Mouse (Mus musculus) cerebellum, adult 11 months (tissue): ENCODE results near the gene Slc25a10.

Experiments used
- DNase-seq: peaks from one replicate; pipeline ENCODE4 v3.0.0; 2022

The Slc25a10 gene

GRCm38 (mm10) chr11:120485251-120485650, 6.4 kb upstream of the Slc25a10 start:
- DNase-seq, result no peak

- no peak for DNase-seq
These were observed 3.1 kb upstream of the Slc25a10 start for GRCm38 (mm10) chr11:120488516-120488915.

- DNase-seq, result peak; percentile 63
These were observed 2.4 kb upstream of the Slc25a10 start for GRCm38 (mm10) chr11:120489054-120489761.

- DNase-seq, result no peak
These were observed 1.2 kb upstream of the Slc25a10 start for GRCm38 (mm10) chr11:120490291-120491046.

GRCm38 (mm10) chr11:120492024-120492877, 611 bp downstream of the Slc25a10 start:
- no peak for DNase-seq

- DNase-seq, result no peak
These were observed 1.2 kb downstream of the Slc25a10 start for GRCm38 (mm10) chr11:120492878-120493203.

GRCm38 (mm10) chr11:120493351-120493750, 1.7 kb downstream of the Slc25a10 start:
- no peak for DNase-seq

GRCm38 (mm10) chr11:120493911-120494310, 2.3 kb downstream of the Slc25a10 start:
- DNase-seq, result no peak

GRCm38 (mm10) chr11:120497436-120497835, 5.8 kb downstream of the Slc25a10 start:
- DNase-seq, result no peak

- DNase-seq, result no peak
These were observed 6.6 kb downstream of the Slc25a10 start for GRCm38 (mm10) chr11:120498226-120498625.

GRCm38 (mm10) chr11:120498891-120499290, 7.3 kb downstream of the Slc25a10 start:
- DNase-seq, result no peak

GRCm38 (mm10) chr11:120499894-120500293, 8.3 kb downstream of the Slc25a10 start:
- no peak for DNase-seq

GRCm38 (mm10) chr11:120500357-120500756, 8.7 kb downstream of the Slc25a10 start:
- no peak for DNase-seq

- no peak for DNase-seq
These were observed 9.4 kb downstream of the Slc25a10 start for GRCm38 (mm10) chr11:120501018-120501417.

GRCm38 (mm10) chr11:120501701-120502100, 10.1 kb downstream of the Slc25a10 start:
- no peak for DNase-seq

- no peak for DNase-seq
These were observed 14.0 kb downstream of the Slc25a10 start for GRCm38 (mm10) chr11:120505661-120506060.

GRCm38 (mm10) chr11:120506899-120507298, 15.3 kb downstream of the Slc25a10 start:
- no peak for DNase-seq

- no peak for DNase-seq
These were observed 16.1 kb downstream of the Slc25a10 start for GRCm38 (mm10) chr11:120507611-120508289.

- no peak for DNase-seq
These were observed 16.7 kb downstream of the Slc25a10 start for GRCm38 (mm10) chr11:120508290-120508870.

- DNase-seq, result no peak
These were observed 18.3 kb downstream of the Slc25a10 start for GRCm38 (mm10) chr11:120509940-120510339.

- no peak for DNase-seq
These were observed 18.9 kb downstream of the Slc25a10 start for GRCm38 (mm10) chr11:120510375-120511030.
